Mouse (Mus musculus) thymus, postnatal 0 days (tissue): Measurements from ENCODE around the gene Rad54l2. TPM values are rescaled to one million over a fixed set of nuclear protein-coding genes. Genes with fewer than 3 reads are reported as not detected.
A peak's percentile ranks its signal among the peaks of the same experiment; 100 is the strongest.

Experiments used
- DNase-seq: peaks from one replicate; pipeline ENCODE4 v3.0.0-alpha.2; 2015; ENCODE audit warnings: low spot score
- polyA plus RNA-seq: library from polyadenylated mRNA; unstranded; fragments of >200 nt; fragmentation: Nextera tagmentation; extraction: Ambion mirVana; gene quantifications from 2 replicates; pipeline ENCODE4 v1.2.1, GENCODE M21; 2015

Gene Rad54l2
- polyA plus RNA-seq, 1 experiment from 2014 or later, result 5.7 TPM

DNA sequence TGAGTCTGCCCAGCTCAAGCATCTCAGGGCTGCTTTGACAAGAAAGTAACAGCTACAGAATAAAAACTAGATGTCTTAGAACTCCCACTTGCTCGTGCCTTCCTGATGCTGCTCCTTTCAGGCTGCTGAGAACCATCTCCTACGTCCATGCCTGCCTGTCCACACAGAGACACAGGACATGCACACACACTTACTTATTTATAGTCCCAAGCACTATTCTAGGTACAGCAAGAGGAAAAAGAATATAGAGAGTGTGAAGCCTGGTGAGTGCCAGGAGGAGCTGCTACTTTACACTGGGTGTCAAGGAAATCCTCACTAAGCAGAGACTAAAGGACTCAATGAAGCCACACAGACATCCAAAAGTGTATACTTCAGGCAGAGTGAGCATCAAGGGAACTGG is 34.7 kb downstream of the Rad54l2 start:
- no peak for DNase-seq

DNA sequence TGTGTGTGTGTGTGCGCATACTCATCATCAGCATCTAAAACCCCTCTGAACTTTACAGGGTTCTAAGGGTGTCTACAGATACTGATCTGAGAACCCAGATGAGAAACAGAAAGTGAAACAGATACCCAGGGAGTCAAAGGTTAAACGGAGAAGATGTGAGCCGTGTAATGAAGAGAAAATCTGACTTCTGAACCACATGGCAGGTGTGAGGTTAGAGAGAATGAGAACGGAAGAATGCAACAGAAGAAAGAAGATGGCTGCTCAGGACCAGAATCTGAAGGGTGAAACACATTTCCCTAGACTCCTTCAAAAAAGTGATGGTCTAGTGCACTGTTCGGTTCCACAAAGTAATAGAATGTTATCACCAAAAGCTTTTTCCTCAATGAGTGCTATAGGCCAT is 36.9 kb downstream of the Rad54l2 start:
- DNase-seq, result peak; percentile 35

DNA sequence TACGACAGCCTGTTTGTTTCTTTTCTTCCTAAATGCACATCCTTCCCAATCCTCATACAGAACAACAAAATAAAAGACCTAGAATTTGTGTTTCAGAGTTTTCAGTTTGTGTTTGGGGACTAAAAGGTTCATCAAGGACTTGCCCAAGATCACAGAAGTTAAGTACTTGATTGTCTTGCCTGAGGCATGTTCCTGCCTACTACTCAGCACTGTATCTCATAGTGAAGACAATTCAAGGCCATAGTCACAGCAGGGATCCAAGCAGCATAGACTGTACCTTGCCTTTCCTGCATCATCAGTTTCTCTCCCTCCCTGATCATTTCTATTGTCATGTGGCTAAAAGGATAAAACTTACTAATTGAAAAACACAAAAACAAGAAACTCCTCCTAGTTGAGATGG is 49.0 kb downstream of the Rad54l2 start:
- no peak for DNase-seq

DNA sequence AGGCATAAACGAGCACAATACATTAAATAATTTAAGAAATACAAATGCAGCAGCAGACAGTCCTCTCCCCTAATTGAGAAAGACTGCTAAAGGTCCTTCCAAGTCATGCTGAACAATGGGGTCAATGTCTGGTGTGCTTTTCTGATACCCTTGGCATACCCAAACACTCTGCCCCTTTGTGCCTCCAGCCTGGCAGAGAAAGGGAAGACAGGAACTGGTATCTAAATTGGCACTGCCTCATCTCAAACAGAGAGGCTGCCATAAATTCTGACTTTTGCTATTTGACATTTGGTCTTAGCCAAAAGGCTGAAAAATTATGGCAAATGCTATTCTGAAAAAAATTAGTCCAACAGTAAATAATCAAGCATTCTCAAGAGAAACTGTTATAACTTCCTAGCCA is 49.9 kb downstream of the Rad54l2 start:
- no peak for DNase-seq

DNA sequence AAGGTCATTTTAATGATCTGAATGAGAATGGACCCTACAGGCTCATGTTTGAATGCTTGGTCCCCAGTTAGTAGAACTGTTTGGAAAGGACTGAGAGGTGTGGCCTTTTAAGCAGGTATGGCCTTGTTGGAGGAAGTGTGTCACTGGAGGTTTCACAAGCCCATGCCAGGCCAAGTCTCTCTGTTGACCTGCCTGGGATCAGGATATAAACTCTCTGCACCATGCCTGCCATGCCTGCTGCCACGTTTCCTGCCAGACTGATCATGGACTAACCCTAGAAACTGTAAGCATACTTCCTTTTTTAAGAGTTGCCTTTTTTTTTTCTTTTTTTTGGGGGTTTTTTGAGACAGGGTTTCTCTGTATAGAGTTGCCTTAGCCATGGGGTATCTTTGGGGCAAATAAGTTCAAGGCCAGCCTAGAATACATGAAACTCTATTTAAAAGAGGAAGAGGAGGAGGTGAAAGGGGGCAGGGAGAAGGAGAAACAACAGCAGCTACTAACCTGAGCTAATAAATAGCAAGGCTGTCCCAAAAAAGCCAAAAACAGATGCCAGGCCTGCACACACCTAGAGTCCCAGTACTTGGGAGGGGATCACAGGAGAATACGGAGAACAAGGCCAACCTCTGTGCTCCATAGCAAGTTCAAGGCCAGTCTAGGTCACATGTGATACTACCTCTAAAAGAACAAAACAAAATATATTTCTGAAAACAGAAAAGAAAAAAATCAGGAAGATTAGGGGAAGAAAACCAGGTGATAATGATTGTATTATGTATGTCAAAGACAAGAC is 50.6 kb downstream of the Rad54l2 start:
- DNase-seq, result no peak

DNA sequence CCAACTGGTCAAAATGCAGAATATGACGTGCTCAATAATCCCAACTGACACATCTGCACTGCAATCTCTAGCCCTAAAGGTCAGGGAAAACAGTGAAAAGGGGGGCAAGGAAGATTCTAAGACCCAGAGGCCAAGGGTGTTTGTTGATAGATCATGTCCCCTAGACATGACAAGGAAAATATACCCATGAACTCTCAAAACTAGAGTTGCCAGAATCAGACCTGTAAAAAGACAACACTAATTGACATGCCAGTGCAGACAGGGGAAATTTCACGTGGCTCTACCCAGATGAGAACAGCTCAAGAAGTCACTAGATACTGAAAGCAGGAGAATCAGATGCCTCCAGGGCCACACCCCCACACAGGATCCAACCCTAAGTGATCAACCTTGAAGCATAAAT is 55.3 kb downstream of the Rad54l2 start:
- DNase-seq, result no peak

DNA sequence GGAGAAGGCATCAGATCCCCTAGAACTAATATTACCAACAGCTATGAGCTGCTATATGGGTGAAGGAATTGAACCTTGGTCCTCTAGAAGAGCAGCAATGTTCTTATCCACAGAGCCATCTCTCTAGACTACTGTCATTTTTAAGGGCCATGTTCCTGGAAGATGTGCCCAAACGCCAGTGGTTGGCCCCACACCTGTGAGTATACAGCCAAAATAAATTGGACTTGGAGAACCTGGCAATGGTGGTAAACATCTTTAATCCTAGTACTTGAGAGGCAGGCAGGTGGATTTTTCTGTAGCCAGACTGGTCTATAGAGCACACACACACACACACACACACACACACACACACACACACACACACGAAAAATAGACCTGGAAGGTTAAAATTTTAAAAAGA is 59.6 kb downstream of the Rad54l2 start:
- no peak for DNase-seq

DNA sequence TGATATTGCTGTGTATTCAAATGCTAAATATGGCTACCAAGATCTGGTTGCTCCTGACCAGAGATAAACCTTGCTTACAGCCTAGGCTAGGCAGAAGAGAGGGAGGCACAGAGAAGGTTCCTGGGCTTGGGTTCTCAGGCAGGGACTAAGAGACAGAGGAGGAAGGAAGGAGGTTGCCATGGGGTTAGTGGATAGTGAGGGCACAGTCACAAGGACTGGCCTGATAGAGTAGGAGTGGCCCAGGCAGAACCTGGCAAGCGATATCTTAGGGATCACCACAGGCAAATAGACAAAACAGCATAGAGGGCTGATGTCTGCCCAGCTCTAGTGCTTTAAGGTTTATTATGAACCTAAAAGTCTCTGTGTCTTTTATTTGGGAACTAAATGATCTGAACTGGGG is 62.1 kb downstream of the Rad54l2 start:
- DNase-seq, result no peak

DNA sequence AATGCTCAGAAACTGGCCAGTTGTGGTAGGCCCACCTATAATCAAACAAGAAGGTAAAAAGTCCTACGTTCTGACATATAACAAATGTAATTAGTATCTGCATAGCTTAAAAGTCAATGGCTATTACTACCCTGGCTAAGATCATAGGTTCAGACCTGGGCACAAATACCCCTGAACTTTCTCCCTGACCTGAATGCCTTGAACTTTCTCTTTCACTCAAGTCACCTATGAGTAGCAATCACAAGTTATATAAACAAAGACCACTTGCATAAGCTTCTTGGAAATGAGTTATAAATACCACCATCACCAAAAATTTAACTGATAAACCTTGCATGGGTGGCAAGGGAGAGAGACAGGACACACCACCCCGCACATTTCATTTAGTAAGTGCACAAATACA is 63.6 kb downstream of the Rad54l2 start:
- no peak for DNase-seq

DNA sequence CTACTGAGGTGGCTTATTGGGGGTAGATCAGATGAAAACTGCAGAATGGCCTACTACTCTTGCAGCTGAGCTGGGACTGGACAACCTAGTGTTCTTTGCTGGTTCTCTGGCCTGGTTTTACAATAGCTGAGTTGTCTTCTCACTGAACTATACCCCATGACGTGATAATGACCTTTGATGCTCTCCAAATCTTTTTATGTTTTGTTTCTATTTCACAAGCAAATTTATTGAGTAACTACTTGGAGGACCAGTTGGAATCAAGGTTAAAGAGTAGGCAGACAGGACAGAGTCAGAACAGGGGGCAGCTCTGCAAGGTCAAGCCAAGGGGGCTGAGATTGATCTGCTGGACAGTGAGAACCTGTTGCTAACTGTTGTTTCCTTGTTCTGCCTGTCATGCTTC is 64.1 kb downstream of the Rad54l2 start:
- DNase-seq, result no peak

DNA sequence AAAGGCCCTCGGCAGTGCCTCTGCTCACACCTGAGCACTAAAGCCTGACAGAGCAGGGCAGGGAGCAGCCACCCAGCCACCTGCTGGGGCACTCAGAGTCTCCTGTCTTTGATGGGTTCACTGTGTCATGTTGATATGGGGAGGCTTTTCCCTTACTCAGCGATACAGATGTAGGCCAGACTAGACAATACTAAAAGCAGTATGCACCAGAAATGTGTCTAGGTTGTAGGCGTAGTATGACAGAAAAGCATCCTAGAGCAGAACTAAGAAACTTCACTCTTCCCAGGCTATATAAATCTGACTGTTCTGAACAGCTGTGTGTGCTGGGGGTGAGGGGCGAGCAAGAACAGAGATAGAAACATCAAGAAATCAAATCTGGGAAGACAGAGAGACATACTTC is 72.3 kb downstream of the Rad54l2 start:
- no peak for DNase-seq

DNA sequence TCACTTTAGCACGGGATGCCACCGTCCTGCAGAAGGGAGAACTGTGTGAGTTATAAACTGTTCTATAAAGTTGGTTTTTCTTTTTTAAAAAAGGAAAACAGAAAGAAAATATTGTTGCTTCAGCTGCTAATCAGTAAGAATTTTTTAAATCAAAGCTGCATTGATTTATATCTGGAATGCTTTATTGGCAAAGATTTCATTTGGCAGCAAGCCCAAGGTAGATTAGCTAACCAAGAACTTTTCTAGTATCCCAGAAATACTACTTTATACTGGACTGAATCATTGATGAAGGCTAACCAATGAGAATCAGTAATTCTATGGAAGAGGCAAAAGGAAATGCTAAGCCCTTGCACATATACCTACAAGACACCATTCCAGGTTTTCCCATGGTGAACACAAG is 72.8 kb downstream of the Rad54l2 start:
- no peak for DNase-seq

DNA sequence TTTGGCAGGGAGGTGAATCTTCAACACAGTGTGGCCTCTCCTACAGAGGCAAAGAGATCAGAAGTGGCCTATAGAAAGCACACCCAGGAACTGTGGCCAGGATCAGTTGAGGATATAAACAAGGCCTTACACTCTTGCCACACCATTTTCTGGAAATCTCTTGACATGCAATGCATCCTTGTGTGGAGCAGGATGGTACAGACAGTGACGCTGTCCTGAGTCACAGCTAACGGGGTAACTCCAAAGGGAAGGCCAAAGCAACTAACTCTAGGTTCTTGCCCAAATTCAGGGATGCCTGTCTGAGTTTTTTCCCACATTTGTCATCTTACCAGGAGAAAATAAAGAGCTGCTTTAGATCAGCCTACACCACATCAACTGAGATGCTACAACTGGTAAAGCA is 76.5 kb downstream of the Rad54l2 start:
- no peak for DNase-seq

DNA sequence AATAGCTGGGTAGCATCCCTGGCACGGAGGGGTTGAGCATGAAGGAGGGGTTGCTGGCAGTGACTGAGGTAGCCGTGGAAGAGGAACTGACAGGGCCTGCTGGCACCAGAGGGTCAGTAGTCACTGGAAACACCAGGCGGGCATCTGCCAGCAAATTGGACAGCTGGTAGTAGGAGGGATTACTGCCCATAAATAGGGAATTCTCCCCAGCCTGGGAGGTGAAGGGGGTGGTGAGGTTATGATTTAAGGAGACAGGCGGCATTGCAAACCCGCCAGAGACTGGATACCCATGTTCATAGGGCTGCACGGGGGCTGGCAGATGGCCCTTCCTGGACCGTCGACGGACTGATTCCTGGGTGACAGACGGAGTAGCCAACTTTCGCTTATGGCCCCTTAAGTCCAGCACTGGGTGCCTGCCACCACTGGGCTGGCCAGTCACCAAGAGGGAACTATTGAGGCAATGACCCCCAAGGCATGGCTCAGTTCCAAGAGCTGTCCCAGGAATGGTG is 96.0 kb downstream of the Rad54l2 start:
- no peak for DNase-seq

DNA sequence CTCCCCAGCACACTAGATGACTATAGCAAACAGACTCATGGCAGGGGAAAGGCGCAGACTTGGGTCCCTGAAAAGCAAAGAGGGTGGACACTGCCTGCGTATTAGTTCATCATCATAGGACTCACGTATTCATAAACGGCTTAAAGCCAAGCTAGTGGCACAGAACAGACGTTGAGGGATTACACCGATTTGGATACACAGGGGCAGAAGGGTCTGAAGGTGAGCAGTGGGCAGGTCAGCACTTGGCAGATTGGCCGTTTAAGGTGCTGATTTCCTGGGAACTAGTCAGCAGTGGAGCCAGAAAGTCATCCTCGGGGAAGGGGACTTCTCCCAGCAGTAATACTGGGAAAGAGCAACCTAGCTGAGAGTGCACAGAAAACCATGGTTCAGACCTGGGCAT is 100.2 kb downstream of the Rad54l2 start:
- DNase-seq, result no peak

DNA sequence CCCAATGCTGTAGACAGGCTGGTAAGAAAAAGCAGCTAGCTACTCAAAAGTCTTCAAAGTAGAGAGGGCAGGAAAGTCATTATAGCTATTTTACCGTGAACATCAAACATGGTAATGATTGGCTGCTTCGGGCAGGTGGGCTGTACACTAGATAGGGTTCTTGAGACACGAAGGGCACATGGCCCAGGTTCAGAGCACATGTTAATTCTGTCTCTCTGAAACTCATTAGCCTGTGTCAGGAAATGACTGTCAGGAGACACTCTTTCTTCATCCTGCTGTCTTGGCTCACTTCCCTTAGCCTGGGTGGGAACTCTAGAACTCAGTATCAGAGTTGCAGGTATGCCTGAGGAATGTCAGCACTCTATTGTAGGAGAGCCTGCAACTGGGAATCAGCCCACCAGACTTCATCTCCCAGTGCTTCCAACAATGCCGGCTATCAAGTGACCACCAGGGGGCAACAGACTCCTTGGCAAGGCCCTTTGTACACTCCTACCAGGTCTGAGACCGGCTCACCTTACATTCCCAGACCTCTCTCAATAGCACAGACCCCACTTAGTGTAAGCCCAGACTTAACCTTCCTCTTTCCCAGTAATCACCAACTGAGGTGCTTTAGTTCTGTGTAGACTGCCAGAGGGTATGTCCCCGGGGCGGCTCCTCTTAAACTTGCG is 101.9 kb downstream of the Rad54l2 start:
- DNase-seq, result peak; percentile 73

DNA sequence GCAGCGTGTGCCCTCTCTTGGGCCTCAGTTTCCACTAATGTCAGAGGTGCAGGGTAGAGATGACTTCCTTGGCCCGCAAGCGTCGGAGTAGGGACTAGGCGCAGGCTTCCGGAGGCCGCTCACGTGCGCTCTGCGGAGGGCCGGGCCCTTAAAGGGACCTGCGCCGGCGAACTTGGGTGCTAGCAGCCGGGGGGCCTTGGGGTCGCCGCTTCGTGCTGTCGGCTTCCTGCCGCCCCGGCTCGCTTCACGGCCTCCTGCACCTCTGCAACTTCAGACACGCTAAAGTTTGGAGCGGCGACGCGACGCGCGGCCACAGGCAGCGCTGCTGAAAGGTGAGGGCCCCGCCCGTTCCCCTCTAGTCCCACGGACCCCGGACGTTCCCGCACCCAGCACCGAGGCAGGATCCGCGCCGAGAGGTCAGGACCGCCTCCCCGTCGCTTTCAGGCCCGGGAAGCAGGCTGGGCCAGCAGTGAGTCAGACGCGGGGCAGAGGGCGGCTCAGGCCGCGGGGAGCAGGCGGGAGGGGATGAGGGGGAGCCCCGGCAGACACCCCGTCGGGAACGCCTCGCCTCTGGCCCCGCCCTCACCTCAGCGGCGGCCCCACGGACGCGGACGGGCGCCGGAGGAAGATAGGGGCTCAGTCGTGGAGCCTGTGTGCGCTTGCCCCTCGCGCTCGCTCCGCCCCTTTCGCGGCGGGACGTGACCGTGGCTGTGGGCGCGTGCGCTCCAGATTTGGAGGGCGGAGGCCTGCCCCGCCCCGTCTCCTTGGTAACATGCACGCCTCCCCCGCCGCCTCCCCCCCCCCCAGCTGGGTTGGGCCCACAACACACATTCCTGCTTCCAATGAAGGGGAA is 103.5 kb downstream of the Rad54l2 start, which contains the start of gene Tex264:
TSS of gene Tex264 (minus strand) at position 679 of the 853 bp plus-strand sequence.
- peak; percentile 77 for DNase-seq

DNA sequence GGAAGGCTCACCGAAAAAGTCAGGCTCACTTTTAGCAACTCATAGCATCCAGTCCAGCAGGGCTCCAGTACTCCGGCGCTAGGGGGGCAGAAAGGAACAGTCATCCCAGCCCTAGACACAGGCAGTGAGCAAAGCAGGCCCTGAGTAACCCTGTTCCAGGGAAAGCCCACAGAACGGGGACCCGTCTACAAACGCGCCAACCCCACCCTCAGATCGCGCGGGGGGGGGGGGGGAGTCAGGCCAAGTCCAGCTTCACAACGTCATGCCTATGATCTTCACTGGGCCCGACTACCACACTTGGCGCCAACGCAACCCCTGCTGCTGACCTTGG is 104.1 kb downstream of the Rad54l2 start:
- DNase-seq, result peak; percentile 11

DNA sequence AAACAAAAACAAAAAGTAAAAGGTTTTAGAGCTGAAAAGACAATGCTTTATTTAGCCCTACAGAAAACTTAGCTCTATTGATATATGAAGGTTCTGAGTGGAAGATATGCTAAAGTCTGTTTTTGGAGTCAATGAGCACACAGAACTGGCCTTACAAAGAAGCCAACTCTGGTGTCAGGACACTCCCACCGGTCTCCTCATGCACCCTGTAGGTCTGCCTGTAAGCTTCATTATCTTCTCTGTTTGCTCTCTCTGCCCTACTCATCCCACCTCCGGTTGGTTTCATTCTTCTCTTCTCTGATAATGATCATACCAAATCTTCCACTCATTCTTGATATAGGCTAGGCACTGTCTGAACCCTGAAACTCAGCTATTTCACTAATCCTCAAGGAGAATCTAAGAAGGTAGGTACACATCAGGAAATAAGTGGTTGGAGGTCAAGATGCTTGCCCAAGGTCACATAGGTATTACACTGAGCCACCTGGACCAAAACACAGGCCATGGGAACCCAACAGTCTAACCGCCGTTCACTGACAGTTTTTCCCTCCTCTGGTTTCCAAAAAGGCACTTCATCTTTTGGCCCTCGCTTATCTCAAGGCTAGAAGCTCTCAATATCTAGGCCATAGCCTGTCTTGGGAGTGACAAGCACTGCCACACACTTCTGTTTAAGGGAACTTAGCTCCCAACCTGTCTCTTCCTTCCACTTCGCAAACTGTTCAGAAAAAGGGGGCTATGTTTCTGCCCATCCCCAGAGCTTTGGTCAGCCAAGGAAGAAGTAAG is 104.7 kb downstream of the Rad54l2 start:
- DNase-seq, result no peak

DNA sequence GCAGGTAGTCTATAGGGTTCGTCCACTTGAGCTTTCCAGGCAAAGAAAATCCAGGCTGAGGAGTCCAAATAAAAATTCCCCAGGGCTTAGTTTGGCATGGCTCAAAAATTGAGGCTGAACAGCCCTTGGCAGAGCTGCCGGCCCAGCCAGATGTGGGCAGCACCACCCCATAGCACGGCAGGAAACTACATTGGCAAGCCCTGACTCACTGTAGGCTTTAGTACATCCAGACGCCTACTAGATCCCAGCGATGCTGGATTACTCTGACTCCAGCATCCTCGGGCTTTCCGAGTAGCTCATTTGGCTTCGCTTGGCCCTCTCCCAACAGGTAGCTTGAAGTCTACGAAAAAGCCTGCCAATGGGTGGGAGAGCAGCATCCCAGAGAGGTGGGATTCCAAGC is 108.0 kb downstream of the Rad54l2 start:
- no peak for DNase-seq

DNA sequence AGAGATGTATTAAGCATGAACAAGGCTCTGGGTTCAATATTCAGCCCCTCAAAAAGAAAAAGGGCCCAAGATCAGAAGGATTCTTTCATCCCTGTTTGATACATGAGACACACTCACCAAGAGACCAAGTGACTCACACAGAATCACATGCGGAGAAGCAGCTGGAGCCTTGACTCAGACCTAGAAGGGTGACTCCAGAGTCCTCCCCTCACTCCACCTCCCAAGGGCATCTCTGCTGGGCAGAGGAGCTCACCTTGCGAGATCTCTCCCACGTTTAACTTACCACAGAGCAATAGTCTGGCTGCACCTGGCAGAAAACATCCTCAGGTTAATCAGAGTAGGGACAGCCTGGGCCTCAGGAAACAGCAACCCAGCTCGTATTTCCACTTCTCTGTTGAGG is 110.8 kb downstream of the Rad54l2 start:
- DNase-seq, result no peak
